Mouse (Mus musculus) forebrain, embryonic 14.5 days (tissue): ENCODE results near the gene Ssh2. TPM values are rescaled to one million over a fixed set of nuclear protein-coding genes. Genes with fewer than 3 reads are reported as not detected.

Experiments
- ATAC-seq: fragments of 200-750 bp; cut with Nextera tagmentation; 2 replicates; pipeline ENCODE4 v1.8.0; 2017; ENCODE audit warnings: mild to moderate bottlenecking, moderate library complexity
- DNase-seq: peaks from one replicate; pipeline ENCODE4 v3.0.0-alpha.2; 2015; ENCODE audit warnings: low spot score
- H3K27ac ChIP-seq: fragments of 300-500 bp; sonication (generic); 2 replicates; pipeline ENCODE4 v1.5.1; 2014; ENCODE audit warnings: low read depth, mild to moderate bottlenecking, control low read depth, low read length, moderate library complexity
- H3K27me3 ChIP-seq: fragments of 300-500 bp; sonication (generic); replicated peaks from 2 replicates; pipeline ENCODE4 v1.6.1; 2014; ENCODE audit warnings: low read length, control low read depth, mixed read lengths; ENCODE audit not compliant: control insufficient read depth, insufficient read depth
- H3K36me3 ChIP-seq: fragments of 300-500 bp; sonication (generic); 2 replicates; pipeline ENCODE4 v1.6.1; 2014; ENCODE audit warnings: low read length, control low read depth; ENCODE audit not compliant: control insufficient read depth, insufficient read depth
- H3K4me1 ChIP-seq: fragments of 300-500 bp; sonication (generic); 2 replicates; pipeline ENCODE4 v1.6.1; 2014; ENCODE audit warnings: antibody characterized with exemption, low read length, control low read depth; ENCODE audit not compliant: control insufficient read depth, insufficient read depth
- H3K4me2 ChIP-seq: fragments of 300-500 bp; sonication (generic); 2 replicates; pipeline ENCODE4 v1.6.1; 2014; ENCODE audit warnings: mild to moderate bottlenecking, control low read depth, low read length
- H3K4me3 ChIP-seq: fragments of 300-500 bp; sonication (generic); 2 replicates; pipeline ENCODE4 v1.5.1; 2014; ENCODE audit warnings: low read depth, low read length, control low read depth
- H3K9ac ChIP-seq: fragments of 300-500 bp; sonication (generic); 2 replicates; pipeline ENCODE4 v1.6.1; 2014; ENCODE audit warnings: mild to moderate bottlenecking, low read length, control low read depth, moderate library complexity
- H3K9me3 ChIP-seq: fragments of 300-500 bp; sonication (generic); replicated peaks from 2 replicates; pipeline ENCODE4 v1.6.1; 2016; ENCODE audit warnings: low read length, control low read depth, mixed read lengths; ENCODE audit not compliant: control insufficient read depth
- WGBS: fragments of 180-500 bp; shearing (Covaris S2); extraction: QIAGEN DNeasy Blood & Tissue Kit; methylation state at CpG from one replicate; pipeline ENCODE4 v1.1.7; 2014; 5-methylcytosine and 5-hydroxymethylcytosine counted together
- polyA plus RNA-seq: library from polyadenylated mRNA; unstranded; fragments of >200 nt; fragmentation: Nextera tagmentation; extraction: Ambion mirVana; gene quantifications from 2 replicates; pipeline ENCODE4 v1.2.1, GENCODE M21; 2014

Gene Ssh2
- polyA plus RNA-seq, 1 experiment from 2014 or later = 15.5 TPM

DNA sequence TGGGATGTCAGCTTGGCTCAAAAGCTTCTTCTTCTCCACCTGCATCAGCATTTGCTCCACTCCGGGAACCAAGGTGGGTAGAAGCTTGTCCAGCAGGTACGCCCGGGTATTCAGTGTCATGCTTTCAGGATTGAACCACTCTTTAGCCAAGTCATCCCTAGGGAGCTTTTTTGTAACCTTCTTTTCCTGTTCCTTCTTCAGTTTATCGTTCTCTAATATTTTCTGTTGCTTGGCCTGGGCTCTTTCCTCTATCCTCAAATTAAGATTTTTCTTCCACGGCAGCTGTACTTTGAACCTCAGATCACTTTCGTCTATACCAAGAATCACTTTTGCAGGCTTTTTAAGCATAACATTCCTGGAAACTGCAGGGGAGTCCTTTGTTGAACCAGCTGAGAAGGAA, 27.2 kb upstream of the Ssh2 start, which contains the start of gene Efcab5:
Gene Efcab5 (minus strand): TSS at position 101 of the 400 bp plus-strand sequence.
- no peak within 1 kb of the TSS for H3K27ac ChIP-seq
- 87% methylated on average over 6 of the region's 6 CpGs for whole genome bisulfite sequencing
- no peak for ATAC-seq

DNA sequence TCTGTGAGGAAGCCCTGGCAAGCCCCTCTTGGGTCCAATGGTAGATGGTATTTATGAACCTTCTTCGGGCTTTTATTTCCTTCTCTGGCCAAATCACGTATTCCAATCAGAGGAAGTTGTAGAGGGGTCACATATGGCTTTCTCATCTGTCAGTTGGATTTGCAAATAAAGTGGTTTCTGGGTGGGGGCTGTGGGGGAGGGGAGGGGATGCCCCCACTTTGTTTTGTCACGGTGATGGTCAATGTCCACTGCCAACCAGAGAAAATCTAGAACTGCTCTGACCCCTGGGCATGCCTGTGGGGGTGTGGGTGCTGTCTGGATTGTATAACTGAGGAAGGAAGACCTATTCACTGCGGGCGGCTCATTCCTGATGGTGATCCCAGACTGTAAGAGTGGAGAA, 22.7 kb upstream of the Ssh2 start:
- H3K4me3 ChIP-seq = no peak overlapping the region
- no peak overlapping the region for H3K27ac ChIP-seq
- no peak for DNase-seq
- H3K4me1 ChIP-seq = peaks cover 14% of the 10 kb centered on the region
- H3K27me3 ChIP-seq = no peaks in the 10 kb centered on the region
- H3K4me2 ChIP-seq = no peak overlapping the region
- no peak overlapping the region for H3K9ac ChIP-seq
- H3K36me3 ChIP-seq = no peaks in the 10 kb centered on the region
- no peaks in the 10 kb centered on the region for H3K9me3 ChIP-seq
- 46% methylated on average over 5 of the region's 5 CpGs for WGBS
- no peak for ATAC-seq

More for the DNA sequence above, 27.2 kb upstream of the Ssh2 start, which contains the start of gene Efcab5:
- DNase-seq = no peak
- Histone ChIP-seq H3K4me1 (peaks cover 5% of the 10 kb centered on the region), H3K9ac (no peak within 1 kb of the TSS), H3K4me3 (no peak within 1 kb of the TSS), H3K36me3 (no peaks in the 10 kb centered on the region), H3K9me3 (no peaks in the 10 kb centered on the region), H3K27me3 (no peaks in the 10 kb centered on the region), H3K4me2 (no peak within 1 kb of the TSS)

DNA sequence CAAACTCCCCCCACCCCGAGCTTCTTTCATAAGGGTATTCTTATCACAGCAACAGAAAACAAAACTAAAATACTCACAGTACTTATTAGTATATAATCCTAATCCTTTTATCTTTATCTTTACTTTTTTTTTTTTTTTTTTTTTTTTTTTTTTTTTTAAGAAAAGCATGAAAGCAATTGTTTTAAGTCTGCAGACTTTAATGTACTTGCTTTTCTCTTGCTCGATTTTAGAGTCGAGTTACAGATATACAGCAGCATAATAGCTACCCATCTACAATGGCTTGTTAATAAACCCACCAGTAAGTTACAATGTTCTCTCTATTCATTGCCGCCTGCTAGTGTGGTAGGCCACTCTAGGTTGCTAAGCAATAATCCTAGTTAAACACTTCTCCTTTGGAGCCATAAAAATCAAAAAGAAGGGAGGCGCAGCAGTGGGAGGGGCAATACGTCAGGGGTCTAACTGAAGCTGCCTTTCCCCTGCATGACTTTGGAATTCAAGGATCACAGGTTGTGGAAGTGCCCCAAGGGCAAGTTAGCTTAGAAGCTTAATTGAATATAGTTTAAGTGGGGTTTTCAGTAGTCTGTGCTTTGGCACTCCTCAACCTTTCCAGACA, 22.0 kb upstream of the Ssh2 start:
- Histone ChIP-seq H3K9ac (no peak overlapping the region), H3K4me2 (no peak overlapping the region), H3K36me3 (no peaks in the 10 kb centered on the region), H3K4me1 (peaks cover 14% of the 10 kb centered on the region), H3K27me3 (no peaks in the 10 kb centered on the region), H3K9me3 (no peaks in the 10 kb centered on the region), H3K4me3 (no peak overlapping the region), H3K27ac (no peak overlapping the region)
- peak; percentile 71 for DNase-seq
- peak; percentile 58 for ATAC-seq
- 6% methylated on average over 6 of the region's 6 CpGs for WGBS

DNA sequence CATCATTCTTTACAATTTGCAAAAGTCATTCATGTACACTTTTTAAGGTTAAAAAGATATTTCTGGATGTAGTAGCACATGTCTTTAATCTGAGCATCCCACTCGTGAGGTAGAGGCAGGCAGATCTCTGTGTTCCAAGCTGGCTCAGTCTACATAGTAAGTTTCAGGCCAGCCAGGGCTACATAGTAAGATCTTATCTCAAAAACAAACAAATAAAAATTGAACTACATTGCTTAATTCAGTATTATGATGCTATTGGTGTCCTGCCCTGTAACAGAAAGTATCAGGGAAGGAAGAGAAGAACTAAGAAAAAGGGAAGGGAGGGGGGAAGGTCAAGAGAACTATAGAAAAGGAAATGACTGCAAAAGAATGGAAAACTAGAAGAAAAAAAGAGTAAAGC, 21.3 kb upstream of the Ssh2 start:
- H3K4me1 ChIP-seq = peaks cover 14% of the 10 kb centered on the region
- H3K36me3 ChIP-seq = no peaks in the 10 kb centered on the region
- DNase-seq (no peak), ATAC-seq (no peak)
- no peak overlapping the region for H3K4me3 ChIP-seq
- no peak overlapping the region for H3K4me2 ChIP-seq
- no peak overlapping the region for H3K9ac ChIP-seq
- H3K9me3 ChIP-seq = no peaks in the 10 kb centered on the region
- no peaks in the 10 kb centered on the region for H3K27me3 ChIP-seq
- no peak overlapping the region for H3K27ac ChIP-seq
- 61% methylated on average over 1 of the region's 1 CpGs for WGBS

DNA sequence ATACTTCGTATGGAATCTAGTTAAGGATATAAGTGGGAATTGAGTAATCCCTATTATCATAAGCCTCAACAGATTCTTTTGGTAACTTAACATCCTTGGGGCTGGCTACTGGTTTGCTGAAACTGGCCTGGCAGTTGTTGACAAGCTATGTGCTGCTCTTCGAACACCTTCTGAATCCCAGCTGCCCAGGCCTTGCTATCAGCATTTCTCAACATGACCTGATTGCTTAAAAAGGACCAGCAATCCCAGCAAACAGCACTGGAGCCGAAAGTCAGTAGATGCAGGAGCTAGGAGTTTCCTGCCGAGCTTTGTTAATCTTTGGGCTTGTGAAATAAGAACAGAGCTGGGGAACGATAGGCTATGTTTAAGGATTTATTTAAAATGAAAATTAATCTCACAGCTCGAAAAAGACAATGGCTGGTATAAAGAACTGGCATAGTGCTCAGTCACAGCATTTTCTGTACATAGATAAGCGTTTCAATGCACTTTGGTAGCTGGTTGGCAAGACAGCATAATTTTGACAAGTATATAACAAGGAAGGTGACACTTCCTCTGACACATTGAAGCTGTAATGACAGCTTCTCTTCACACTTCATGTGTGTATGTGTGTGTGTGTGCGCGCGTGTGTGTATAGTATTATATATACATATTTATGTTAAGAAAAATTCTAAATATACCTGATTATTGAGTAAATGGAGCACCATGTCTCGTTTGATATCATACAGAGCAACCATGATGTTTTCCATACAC, 20.6 kb upstream of the Ssh2 start:
- Histone ChIP-seq H3K36me3 (no peaks in the 10 kb centered on the region), H3K9me3 (no peaks in the 10 kb centered on the region), H3K4me2 (no peak overlapping the region), H3K27me3 (no peaks in the 10 kb centered on the region), H3K4me1 (peaks cover 14% of the 10 kb centered on the region), H3K27ac (no peak overlapping the region), H3K4me3 (no peak overlapping the region), H3K9ac (no peak overlapping the region)
- 64% methylated on average over 11 of the region's 11 CpGs for WGBS
- peak; percentile 57 for DNase-seq
- ATAC-seq = no peak

DNA sequence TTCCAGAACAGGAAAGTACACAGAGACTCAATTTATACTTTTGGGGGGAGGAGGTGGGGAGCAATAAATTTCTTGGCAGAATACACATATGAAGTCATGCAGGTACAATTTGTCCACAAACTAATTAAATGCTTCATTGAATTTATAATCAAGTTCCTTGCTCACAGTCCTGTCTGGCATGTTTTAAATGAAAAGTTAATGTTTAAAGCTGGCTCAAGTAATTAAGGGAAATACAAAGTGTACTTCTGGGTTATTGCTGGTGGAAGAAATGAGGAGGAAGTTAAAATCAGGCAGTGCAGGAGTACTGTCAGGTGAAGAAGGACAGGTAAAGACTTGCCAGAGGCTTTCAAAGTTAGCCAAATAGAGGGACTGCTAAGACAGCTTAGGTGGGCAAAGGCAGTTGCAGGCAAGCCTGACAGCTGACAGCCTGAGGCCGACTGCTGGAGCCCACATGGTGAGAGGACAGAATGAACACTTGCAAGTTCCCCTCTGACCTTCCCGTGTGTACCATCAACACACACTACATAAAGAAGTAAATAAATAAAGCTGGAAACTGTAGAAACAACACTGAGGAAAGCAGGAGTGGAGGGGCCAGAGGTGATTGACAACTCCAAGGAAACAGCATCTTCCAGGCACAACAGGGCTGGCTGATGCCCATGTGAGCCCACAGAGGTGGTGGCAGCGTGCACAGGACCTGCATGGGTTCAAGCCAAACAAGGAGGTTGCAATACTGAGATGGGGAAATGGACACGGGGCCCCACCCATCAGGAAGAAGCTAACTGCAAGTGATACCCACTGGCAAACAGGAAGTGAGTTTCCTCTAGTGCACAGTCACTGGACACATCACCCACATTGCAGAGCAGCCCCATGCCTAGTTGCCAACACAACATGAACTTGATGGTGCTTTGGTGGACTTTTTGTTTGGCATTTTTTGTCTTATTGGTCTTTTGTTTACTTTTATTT, 19.6 kb upstream of the Ssh2 start:
- H3K9ac ChIP-seq = no peak overlapping the region
- 40% methylated on average over 4 of the region's 4 CpGs for WGBS
- no peaks in the 10 kb centered on the region for H3K36me3 ChIP-seq
- H3K27me3 ChIP-seq = no peaks in the 10 kb centered on the region
- no peak for DNase-seq
- ATAC-seq = no peak
- no peaks in the 10 kb centered on the region for H3K9me3 ChIP-seq
- no peak overlapping the region for H3K27ac ChIP-seq
- no peak overlapping the region for H3K4me2 ChIP-seq
- H3K4me3 ChIP-seq = no peak overlapping the region
- peaks cover 14% of the 10 kb centered on the region for H3K4me1 ChIP-seq

DNA sequence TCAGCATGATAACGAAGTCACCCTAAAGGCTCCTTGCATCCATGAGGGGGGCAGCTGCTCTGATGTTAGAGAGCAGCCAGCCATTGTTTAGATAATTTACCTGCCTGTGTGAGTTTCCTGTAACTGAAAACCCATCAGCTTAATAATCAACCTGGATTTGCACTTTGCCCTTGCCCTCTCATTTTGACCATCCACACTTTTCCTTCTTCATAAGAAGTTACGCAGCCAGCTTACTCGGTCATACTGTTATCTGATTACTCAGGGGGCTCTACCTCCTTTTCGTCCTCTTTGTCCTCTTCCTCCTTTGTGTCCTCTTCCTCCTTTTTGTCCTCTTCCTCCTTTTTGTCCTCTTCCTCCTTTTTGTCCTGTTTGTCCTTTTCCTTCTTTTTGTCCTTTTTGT, 16.5 kb upstream of the Ssh2 start:
- no peak overlapping the region for H3K9ac ChIP-seq
- DNase-seq = no peak
- H3K27me3 ChIP-seq = no peaks in the 10 kb centered on the region
- H3K36me3 ChIP-seq = no peaks in the 10 kb centered on the region
- WGBS = 53% methylated on average over 4 of the region's 4 CpGs
- H3K4me1 ChIP-seq = peaks cover 5% of the 10 kb centered on the region; the same call in 1 of the 2 replicates
- ATAC-seq = no peak
- no peak overlapping the region for H3K4me2 ChIP-seq
- no peak overlapping the region for H3K4me3 ChIP-seq
- no peaks in the 10 kb centered on the region for H3K9me3 ChIP-seq
- no peak overlapping the region for H3K27ac ChIP-seq

DNA sequence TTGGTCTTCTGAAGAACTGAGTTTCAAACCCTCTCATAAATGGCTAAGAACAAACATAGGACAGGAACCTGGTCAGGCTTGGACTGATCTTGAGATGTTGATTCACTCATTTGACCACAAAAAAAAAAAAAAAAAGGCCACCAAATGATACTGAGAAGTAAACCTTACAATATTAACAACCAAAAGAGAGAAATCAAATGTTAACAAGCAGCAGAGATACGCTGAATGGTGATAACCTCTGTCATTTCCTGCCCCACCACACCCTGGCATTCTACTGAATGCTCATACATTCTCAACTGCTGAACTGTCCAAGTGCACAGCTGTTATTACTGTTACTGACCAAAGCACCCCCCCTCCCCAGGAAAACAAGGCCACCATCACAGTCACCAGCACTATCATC, 15.4 kb upstream of the Ssh2 start:
- Histone ChIP-seq H3K27me3 (no peaks in the 10 kb centered on the region), H3K4me3 (no peak overlapping the region), H3K9me3 (no peaks in the 10 kb centered on the region), H3K9ac (no peak overlapping the region), H3K36me3 (no peaks in the 10 kb centered on the region), H3K4me1 (peaks cover 2% of the 10 kb centered on the region; the same call in 1 of the 2 replicates), H3K27ac (no peak overlapping the region), H3K4me2 (no peak overlapping the region)
- DNase-seq (no peak), ATAC-seq (no peak)
- WGBS = 83% methylated on average over 1 of the region's 1 CpGs
